Mouse (Mus musculus): ENCODE results near the gene Timm50.

The Timm50 gene

GRCm38 (mm10) chr7:28326457-28326856 lies 14.6 kb upstream of the Timm50 start:
- in situ Hi-C loops (cut with MboI, MseI) = no loop called here

DNA sequence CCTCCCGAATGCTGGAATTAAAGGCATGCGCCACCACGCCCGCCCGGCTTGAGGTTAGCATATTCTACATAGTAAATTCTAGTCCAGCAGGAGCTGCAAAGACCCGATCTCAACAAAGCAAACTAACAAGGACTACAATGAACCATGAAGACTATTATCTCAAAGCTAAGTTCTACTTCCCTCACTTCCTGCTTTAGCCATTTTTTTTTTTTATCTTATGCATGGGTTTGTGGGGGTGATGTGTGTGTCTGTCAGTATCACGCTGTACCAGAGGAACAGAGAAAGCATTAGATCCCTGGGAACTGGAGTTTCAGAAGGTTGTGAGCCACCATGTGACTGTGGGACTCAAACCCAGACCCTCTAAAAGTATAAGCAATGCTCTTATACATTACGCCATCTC lies 13.4 kb upstream of the Timm50 start:
- in situ Hi-C loops (cut with MboI, MseI) = no loop called here

DNA sequence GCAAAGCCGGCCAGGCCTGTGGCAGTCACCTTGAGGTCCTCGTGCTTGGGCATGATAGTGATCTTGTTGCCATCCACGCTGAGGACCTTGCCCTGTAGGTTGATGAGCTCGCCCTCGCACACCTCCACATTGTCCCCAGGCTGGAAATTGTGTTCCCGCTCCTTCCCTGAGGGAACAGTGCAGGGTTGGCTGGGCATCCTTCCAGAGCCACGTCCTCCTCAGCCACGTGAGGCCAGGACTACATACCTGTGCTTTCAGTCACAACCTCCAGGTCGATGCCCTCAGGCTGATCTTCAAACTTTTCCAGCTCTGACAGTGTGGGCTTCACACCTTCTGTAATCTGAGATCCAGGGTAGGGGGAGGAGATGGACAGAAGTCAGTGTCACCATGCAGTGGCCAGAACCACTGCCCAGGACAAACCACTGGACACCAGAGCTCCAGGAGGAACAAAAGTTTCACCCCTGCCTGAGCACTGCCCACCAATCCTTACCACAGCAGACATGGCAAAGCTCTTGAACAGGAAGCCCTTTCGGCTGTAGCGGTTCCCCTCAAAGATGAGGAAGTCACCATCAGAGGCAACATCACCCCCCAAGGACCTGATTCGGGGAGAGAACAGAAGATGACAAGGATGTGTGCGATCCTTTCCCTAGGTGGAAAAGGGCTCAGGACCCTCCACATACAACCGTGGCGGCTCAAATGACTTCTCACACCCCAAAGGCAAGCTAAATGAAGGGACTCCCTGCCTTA lies 10.3 kb upstream of the Timm50 start:
- in situ Hi-C loops (cut with MboI, MseI) = no loop called here

GRCm38 (mm10) chr7:28318714-28319113 lies 6.8 kb upstream of the Timm50 start:
- in situ Hi-C loops (cut with MboI, MseI) = no loop called here

GRCm38 (mm10) chr7:28318036-28318435 lies 6.2 kb upstream of the Timm50 start:
- in situ Hi-C loops (cut with MboI, MseI) = no loop called here

- in situ Hi-C loops (cut with MboI, MseI) = no loop called here
These were observed 534 bp downstream of the Timm50 start for GRCm38 (mm10) chr7:28311151-28311925.

GRCm38 (mm10) chr7:28309737-28310136 lies 2.1 kb downstream of the Timm50 start:
- in situ Hi-C loops (cut with MboI, MseI) = no loop called here

DNA sequence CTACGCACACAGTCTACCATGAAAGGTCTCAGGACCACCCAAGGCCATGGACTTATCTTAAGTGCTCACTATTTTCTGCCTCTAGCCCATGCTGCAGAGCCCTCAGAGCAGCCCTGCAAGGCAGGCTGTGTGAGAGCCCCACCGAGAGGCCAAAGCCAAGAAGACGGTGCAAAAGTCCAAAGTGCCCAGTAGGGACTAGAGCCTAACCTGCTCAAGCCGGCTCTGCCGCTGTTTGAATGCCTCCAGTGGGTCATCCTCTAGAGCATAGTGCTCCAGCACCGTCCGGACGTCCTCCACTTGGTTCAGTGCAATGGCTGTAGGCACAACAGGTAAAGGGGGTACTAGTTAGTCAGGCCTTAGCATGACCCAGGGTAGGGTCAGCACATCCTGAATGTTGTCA lies 5.7 kb downstream of the Timm50 start:
- in situ Hi-C loops (cut with MboI, MseI) = no loop called here

GRCm38 (mm10) chr7:28305641-28306040 lies 6.2 kb downstream of the Timm50 start:
- in situ Hi-C loops (cut with MboI, MseI) = no loop called here

GRCm38 (mm10) chr7:28301616-28302433 lies 10.0 kb downstream of the Timm50 start, which contains the start of gene Dll3:
Gene Dll3 (minus strand): TSS chr7:28302238.
- in situ Hi-C loops (cut with MboI, MseI) = loop anchor here in 1 of 2 experiments (5.0 kb wide), 1 partner anchor 115 kb away; no protein-coding TSS in a partner anchor

GRCm38 (mm10) chr7:28298837-28299625 lies 12.8 kb downstream of the Timm50 start:
- in situ Hi-C loops (cut with MboI, MseI) = no loop called here

GRCm38 (mm10) chr7:28294481-28294880 lies 17.4 kb downstream of the Timm50 start:
- in situ Hi-C loops (cut with MboI, MseI) = loop anchor here in 1 of 2 experiments (5.0 kb wide), 2 partner anchors 82 to 147 kb away; no protein-coding TSS in a partner anchor

DNA sequence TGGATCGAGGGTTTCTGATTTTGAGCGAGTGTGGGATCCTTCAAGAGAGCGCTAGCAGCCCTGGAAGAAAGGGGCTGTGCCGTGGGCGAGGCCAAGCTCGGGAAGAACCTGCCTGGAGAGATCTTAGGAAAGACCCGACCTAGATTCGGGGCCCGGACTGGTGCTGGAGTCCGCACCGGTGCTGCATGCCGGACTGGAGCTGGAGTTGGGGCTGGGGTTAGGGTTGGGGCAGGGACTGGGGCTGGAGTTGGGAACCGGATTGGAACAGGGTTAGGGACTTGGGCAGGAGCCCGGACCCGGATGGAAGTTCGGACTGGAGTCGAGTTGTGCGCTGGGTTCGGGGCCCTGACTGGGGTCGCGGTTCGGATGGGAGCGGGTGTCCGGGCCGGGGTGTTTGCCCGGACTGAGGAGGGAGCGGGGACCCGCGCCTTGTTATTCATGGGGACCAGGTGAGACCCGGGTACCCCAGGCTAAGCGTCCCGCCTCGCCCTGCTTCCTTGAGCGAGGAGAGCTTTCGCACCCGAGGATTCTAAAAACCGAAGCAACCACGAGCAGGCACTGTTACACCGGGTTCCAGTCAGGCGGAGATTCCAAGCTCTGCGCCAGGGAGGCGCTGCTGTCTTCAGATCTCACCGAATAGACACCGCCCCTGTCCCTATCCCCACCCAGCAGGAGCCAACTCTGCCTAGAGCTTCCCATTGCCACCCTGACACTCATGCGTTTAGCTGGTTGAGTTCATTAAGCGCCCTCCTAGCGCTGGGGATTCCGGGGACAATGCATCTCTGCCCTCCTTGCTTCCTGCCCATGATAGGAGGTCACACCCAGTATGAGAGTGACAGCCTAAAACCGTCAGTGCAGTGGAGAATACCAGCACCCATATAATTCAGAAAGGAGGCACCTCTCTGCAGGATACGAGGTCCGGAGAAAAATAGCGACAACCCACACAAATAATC lies 21.0 kb downstream of the Timm50 start, which contains the start of gene Selenov:
Selenov (minus strand) TSS at position 549 of the 953 bp plus-strand sequence.
- in situ Hi-C loops (cut with MboI, MseI) = loop anchor here in 1 of 2 experiments (5.0 kb wide), 2 partner anchors 79 to 144 kb away; no protein-coding TSS in a partner anchor

DNA sequence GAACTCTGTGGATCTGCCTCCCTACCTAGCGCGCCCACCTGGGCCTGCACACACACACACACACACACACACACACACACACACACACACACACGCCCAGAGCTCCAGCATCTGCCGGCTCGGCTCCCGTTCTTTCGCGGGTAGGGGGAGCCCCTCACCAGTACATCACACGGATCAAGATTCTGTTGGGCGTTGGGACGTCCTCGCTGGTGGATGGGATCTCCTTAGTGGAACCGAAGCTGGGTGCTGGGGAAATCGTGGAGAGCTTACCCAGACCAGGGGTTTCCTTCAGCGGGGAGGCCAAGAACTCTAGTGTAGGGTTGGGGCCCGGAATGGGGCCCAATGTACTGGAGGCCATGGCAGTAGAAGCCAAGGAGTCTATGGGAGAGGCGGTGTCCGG lies 21.7 kb downstream of the Timm50 start:
- in situ Hi-C loops (cut with MboI, MseI) = loop anchor here in 1 of 2 experiments (5.0 kb wide), 2 partner anchors 78 to 143 kb away; no protein-coding TSS in a partner anchor

DNA sequence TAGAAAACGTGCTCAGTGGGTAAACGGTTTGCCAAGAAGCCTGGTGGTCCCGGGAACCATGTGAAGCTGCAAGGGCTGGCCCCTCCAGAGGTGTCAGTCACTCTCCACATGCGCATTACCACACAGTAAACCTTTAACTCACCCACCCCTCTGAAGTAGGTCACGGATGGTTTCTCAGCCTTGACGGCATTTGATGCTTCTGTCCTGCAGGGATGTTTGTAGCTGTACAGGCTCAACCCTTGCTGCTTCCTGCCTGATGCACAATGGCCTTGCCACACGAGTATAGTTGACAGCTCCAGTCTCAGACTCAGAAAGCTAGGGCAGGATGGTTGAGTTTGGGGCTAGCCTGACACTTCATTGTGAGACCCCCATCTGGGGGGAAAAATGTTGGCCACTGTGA lies 31.2 kb downstream of the Timm50 start:
- in situ Hi-C loops (cut with MboI, MseI) = no loop called here

DNA sequence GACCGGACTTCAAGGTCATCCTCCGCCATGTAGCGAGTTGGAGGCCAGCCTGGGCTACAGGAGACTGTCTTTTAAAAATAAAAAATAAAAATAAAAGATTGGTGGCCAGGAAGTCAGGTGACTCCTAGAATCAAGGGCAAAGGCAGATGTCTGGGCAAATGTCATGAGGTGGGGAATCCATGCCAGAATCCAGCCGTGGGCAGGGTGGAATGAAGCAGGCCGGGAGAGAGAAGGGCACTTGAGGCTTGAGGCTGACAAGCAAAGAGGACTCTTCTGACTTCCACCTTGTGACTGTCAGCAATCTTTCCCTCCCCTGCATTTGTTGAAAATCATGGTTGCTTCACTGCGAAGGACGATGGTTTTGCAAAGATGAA lies 33.6 kb downstream of the Timm50 start:
- in situ Hi-C loops (cut with MboI, MseI) = loop anchor here in 1 of 2 experiments (10.0 kb wide), 1 partner anchor 1057 kb away; no protein-coding TSS in a partner anchor

DNA sequence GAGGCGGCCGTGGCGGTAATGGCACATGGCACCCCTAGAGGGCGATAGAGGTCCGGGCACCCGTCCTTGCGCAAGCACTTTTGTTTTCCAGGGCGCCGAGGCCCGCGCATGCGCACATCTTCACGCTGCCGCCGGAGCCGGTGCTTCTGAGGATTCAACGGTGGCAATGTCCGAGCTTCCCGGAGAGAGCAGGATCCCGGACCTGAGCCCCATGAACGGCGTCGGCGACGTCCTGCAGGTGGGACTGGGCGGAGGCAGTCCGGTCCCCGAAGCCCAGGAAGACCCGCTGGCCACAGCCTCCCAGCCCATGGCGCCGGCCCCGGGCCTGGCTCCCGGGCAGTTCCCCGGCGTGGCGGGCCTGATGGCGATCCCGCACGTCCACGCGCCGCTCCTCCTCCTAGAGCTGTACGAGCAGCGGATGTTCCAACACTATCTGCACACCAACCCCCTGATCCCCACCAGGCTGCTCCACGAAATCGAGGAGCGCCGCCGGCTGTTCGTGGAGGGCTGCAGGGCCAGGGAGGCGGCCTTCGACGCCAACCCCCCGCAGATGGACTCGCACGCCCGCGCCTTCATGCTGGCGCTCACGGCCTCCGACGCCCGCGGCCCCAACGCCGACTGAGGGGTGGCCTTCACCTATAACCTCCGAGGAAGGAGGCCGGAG lies 34.1 kb downstream of the Timm50 start, which contains the start of gene Eid2b:
Eid2b (plus strand) TSS at position 125 of the 664 bp plus-strand sequence.
- in situ Hi-C loops (cut with MboI, MseI) = loop anchor here in 1 of 2 experiments (10.0 kb wide), 1 partner anchor 1057 kb away; no protein-coding TSS in a partner anchor

DNA sequence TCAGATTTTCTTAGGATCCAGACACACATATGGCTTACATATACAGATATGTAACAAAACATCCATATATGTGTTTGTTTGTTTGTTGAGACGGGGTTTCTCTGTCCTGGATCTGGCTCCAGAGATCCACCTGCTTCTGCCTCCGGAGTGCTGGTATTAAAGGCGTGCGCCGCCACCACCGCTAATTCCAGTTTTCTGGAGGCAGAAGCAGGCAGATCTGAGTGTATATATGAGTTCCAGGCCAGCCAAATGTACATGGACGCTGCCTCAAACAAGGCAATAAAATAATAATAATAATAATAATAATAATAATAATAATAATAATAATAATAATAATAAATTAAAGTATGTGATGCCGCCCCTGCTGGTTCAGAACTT lies 34.6 kb downstream of the Timm50 start:
- in situ Hi-C loops (cut with MboI, MseI) = loop anchor here in 1 of 2 experiments (10.0 kb wide), 1 partner anchor 1058 kb away; no protein-coding TSS in a partner anchor

DNA sequence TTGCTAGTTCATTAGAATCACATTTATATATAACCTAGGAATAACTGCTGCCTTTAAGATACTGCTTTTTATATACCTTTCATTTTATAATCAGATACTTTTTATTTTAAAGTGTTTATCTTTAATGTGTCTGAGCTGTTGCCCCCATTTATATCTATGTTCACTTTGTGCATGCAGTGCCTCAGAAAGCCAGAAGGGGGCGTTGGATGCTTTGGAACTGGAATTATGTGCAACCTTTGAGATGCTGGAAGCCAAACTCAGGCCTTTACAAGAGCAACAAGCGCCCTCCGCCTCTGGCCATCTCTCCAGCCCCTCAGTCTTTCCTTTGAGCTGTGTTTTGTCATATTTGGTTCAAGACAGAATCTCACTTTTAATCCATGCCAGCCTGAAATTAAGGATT lies 40.1 kb downstream of the Timm50 start:
- in situ Hi-C loops (cut with MboI, MseI) = loop anchor here (5.0 to 10.0 kb wide), 2 partner anchors 59 to 1063 kb away; no protein-coding TSS in a partner anchor
